Mouse (Mus musculus) spleen, postnatal 36 days (tissue): ENCODE measurements around the gene Edc4.
A peak's percentile ranks its signal among the peaks of the same experiment; 100 is the strongest.
"Not testable (repeated sequence)": the region's sequence is repeated elsewhere in the genome, so short reads cannot be mapped to it uniquely, and the experiment has no call there.

Experiments used
- DNase-seq, 2 experiments: peaks; one replicate each; pipeline ENCODE4 v3.0.0; 2022; ENCODE audit warnings: low spot score in 2 of 2, mixed read lengths in 1 of 2

The Edc4 gene

GRCm38 (mm10) chr8:105880754-105881520, at the start of gene Edc4:
Gene Edc4, plus strand, starts transcription at chr8:105880881.
- DNase-seq, result peak; percentile 76 to 81

GRCm38 (mm10) chr8:105833740-105834139, 46.9 kb upstream of the Edc4 start:
- not testable (repeated sequence) for DNase-seq

- DNase-seq, result peak; percentile 80 to 86
Observed at GRCm38 (mm10) chr8:105835318-105835717, 45.4 kb upstream of the Edc4 start.

GRCm38 (mm10) chr8:105836991-105837390, 43.7 kb upstream of the Edc4 start:
- peak; percentile 60 to 62 for DNase-seq

GRCm38 (mm10) chr8:105839209-105839608, 41.5 kb upstream of the Edc4 start:
- no peak for DNase-seq

GRCm38 (mm10) chr8:105846678-105847077, 34.0 kb upstream of the Edc4 start:
- DNase-seq, result no peak

- no peak for DNase-seq
Observed at GRCm38 (mm10) chr8:105850014-105850413, 30.7 kb upstream of the Edc4 start.

GRCm38 (mm10) chr8:105850611-105851010, 30.1 kb upstream of the Edc4 start:
- DNase-seq, result no peak

GRCm38 (mm10) chr8:105851651-105852143, 29.0 kb upstream of the Edc4 start:
- peak; percentile 85 to 89 for DNase-seq

GRCm38 (mm10) chr8:105852146-105852729, 28.4 kb upstream of the Edc4 start:
- DNase-seq, result no peak

- DNase-seq, result no peak
Observed at GRCm38 (mm10) chr8:105853178-105853577, 27.5 kb upstream of the Edc4 start, which contains the start of gene Cenpt. Gene Cenpt, minus strand, starts transcription at chr8:105853278.

GRCm38 (mm10) chr8:105854303-105854702, 26.4 kb upstream of the Edc4 start:
- DNase-seq, result no peak

GRCm38 (mm10) chr8:105854715-105855216, 25.9 kb upstream of the Edc4 start, which contains the start of gene Thap11:
Gene Thap11, plus strand, starts transcription at chr8:105855132.
- DNase-seq, result peak; percentile 91 to 92

GRCm38 (mm10) chr8:105855248-105856167, 25.2 kb upstream of the Edc4 start:
- DNase-seq, result peak; percentile 21 to 22

- DNase-seq, result no peak
Observed at GRCm38 (mm10) chr8:105856168-105856835, 24.4 kb upstream of the Edc4 start.

- DNase-seq, result peak in 1 of 2 experiments; percentile 29
Observed at GRCm38 (mm10) chr8:105858495-105858894, 22.2 kb upstream of the Edc4 start.

- DNase-seq, result peak; percentile 20 to 60
Observed at GRCm38 (mm10) chr8:105859314-105859713, 21.4 kb upstream of the Edc4 start.

GRCm38 (mm10) chr8:105860143-105860981, 20.3 kb upstream of the Edc4 start, which contains the start of gene Nutf2:
Gene Nutf2, plus strand, starts transcription at chr8:105860580.
- DNase-seq, result peak; percentile 94 to 95

GRCm38 (mm10) chr8:105861951-105862350, 18.7 kb upstream of the Edc4 start:
- DNase-seq, result peak; percentile 26 to 34
